Mouse (Mus musculus) lung, postnatal 0 days (tissue): ENCODE data around the gene Gm11034.

Experiments
- CTCF ChIP-seq: IDR thresholded peaks from 2 replicates; pipeline ENCODE4 v1.5.1; 2016; ENCODE audit warnings: antibody characterized with exemption, mild to moderate bottlenecking
- EP300 ChIP-seq: IDR thresholded peaks from 2 replicates; pipeline ENCODE4 v1.6.1; 2016; ENCODE audit warnings: antibody characterized with exemption, mild to moderate bottlenecking, control low read depth

- TF ChIP-seq CTCF (no peak), EP300 (no peak)
Measured at GRCm38 (mm10) chr8:72208582-72208981, 4.9 kb downstream of the Gm11034 start.
